Mouse (Mus musculus): Measurements from ENCODE around the gene Corin.

Corin gene

GRCm38 (mm10) chr5:72503531-72504523 lies at the start of gene Corin:
Gene Corin, minus strand, starts transcription at chr5:72504473.
- in situ Hi-C loops (cut with MboI, MseI) = no loop called here

GRCm38 (mm10) chr5:72551209-72551608 lies 46.9 kb upstream of the Corin start:
- in situ Hi-C loops (cut with MboI, MseI) = no loop called here

GRCm38 (mm10) chr5:72528896-72529295 lies 24.6 kb upstream of the Corin start:
- in situ Hi-C loops (cut with MboI, MseI) = no loop called here

- in situ Hi-C loops (cut with MboI, MseI) = no loop called here
Measured at GRCm38 (mm10) chr5:72513808-72514207, 9.5 kb upstream of the Corin start.

GRCm38 (mm10) chr5:72505740-72506139 lies 1.5 kb upstream of the Corin start:
- in situ Hi-C loops (cut with MboI, MseI) = no loop called here

GRCm38 (mm10) chr5:72502778-72503177 lies 1.5 kb downstream of the Corin start:
- in situ Hi-C loops (cut with MboI, MseI) = no loop called here

- in situ Hi-C loops (cut with MboI, MseI) = no loop called here
Measured at GRCm38 (mm10) chr5:72501763-72502162, 2.5 kb downstream of the Corin start.

- in situ Hi-C loops (cut with MboI, MseI) = no loop called here
Measured at GRCm38 (mm10) chr5:72498271-72498670, 6.0 kb downstream of the Corin start.

GRCm38 (mm10) chr5:72496756-72497155 lies 7.5 kb downstream of the Corin start:
- in situ Hi-C loops (cut with MboI, MseI) = no loop called here

- in situ Hi-C loops (cut with MboI, MseI) = no loop called here
Measured at GRCm38 (mm10) chr5:72493906-72494305, 10.4 kb downstream of the Corin start.

- in situ Hi-C loops (cut with MboI, MseI) = no loop called here
Measured at GRCm38 (mm10) chr5:72491232-72491631, 13.0 kb downstream of the Corin start.

GRCm38 (mm10) chr5:72480456-72480855 lies 23.8 kb downstream of the Corin start:
- in situ Hi-C loops (cut with MboI, MseI) = no loop called here

- in situ Hi-C loops (cut with MboI, MseI) = loop anchor here in 1 of 2 experiments (25.0 kb wide), 1 partner anchor 960 kb away; no protein-coding TSS in a partner anchor
Measured at GRCm38 (mm10) chr5:72472317-72473009, 31.8 kb downstream of the Corin start.

GRCm38 (mm10) chr5:72471746-72472145 lies 32.5 kb downstream of the Corin start:
- in situ Hi-C loops (cut with MboI, MseI) = loop anchor here in 1 of 2 experiments (25.0 kb wide), 1 partner anchor 959 kb away; no protein-coding TSS in a partner anchor

GRCm38 (mm10) chr5:72464932-72465331 lies 39.3 kb downstream of the Corin start:
- in situ Hi-C loops (cut with MboI, MseI) = loop anchor here in 1 of 2 experiments (25.0 kb wide), 1 partner anchor 953 kb away; no protein-coding TSS in a partner anchor

- in situ Hi-C loops (cut with MboI, MseI) = loop anchor here in 1 of 2 experiments (25.0 kb wide), 1 partner anchor 947 kb away; no protein-coding TSS in a partner anchor
Measured at GRCm38 (mm10) chr5:72459374-72460112, 44.7 kb downstream of the Corin start.

- in situ Hi-C loops (cut with MboI, MseI) = loop anchor here in 1 of 2 experiments (25.0 kb wide), 1 partner anchor 941 kb away; no protein-coding TSS in a partner anchor
Measured at GRCm38 (mm10) chr5:72453690-72454089, 50.6 kb downstream of the Corin start.

GRCm38 (mm10) chr5:72453176-72453575 lies 51.1 kb downstream of the Corin start:
- in situ Hi-C loops (cut with MboI, MseI) = loop anchor here in 1 of 2 experiments (25.0 kb wide), 1 partner anchor 941 kb away; no protein-coding TSS in a partner anchor

GRCm38 (mm10) chr5:72452750-72453149 lies 51.5 kb downstream of the Corin start:
- in situ Hi-C loops (cut with MboI, MseI) = loop anchor here in 1 of 2 experiments (25.0 kb wide), 1 partner anchor 940 kb away; no protein-coding TSS in a partner anchor

GRCm38 (mm10) chr5:72448846-72449245 lies 55.4 kb downstream of the Corin start:
- in situ Hi-C loops (cut with MboI, MseI) = no loop called here

GRCm38 (mm10) chr5:72446104-72446503 lies 58.2 kb downstream of the Corin start:
- in situ Hi-C loops (cut with MboI, MseI) = no loop called here
